Mouse (Mus musculus) midbrain, postnatal 0 days (tissue): ENCODE measurements at regions not wholly inside any gene's neighbourhood (a gene's known extent, or its start where the extent isn't known, plus 50 kb on each side); places are given as distances from the start of the nearest gene placed in this dataset.

ENCODE experiments used
- ATAC-seq: fragments of 200-750 bp; cut with Nextera tagmentation; 2 replicates; pipeline ENCODE4 v1.8.0; 2017; ENCODE audit warnings: moderate number of reproducible peaks, mild to moderate bottlenecking, moderate TSS enrichment, moderate library complexity; ENCODE audit not compliant: low FRiP score
- DNase-seq: peaks from one replicate; pipeline ENCODE4 v3.0.0-alpha.2; 2015; ENCODE audit warnings: low spot score
- H3K27ac ChIP-seq: fragments of 300-500 bp; sonication (generic); 2 replicates; pipeline ENCODE4 v1.5.1; 2014; ENCODE audit warnings: low read depth, mild to moderate bottlenecking, low read length, mixed read lengths
- H3K27me3 ChIP-seq: fragments of 300-500 bp; sonication (generic); 2 replicates; pipeline ENCODE4 v1.6.1; 2014; ENCODE audit warnings: low read length, control low read depth, mixed read lengths; ENCODE audit not compliant: insufficient read depth
- H3K36me3 ChIP-seq: fragments of 300-500 bp; sonication (generic); 2 replicates; pipeline ENCODE4 v1.6.1; 2014; ENCODE audit warnings: low read length, control low read depth, mixed read lengths; ENCODE audit not compliant: insufficient read depth
- H3K4me1 ChIP-seq: fragments of 300-500 bp; sonication (generic); 2 replicates; pipeline ENCODE4 v1.6.1; 2014; ENCODE audit warnings: mild to moderate bottlenecking, control low read depth, antibody characterized with exemption, low read length, mixed read lengths; ENCODE audit not compliant: insufficient read depth
- H3K4me2 ChIP-seq: fragments of 300-500 bp; sonication (generic); 2 replicates; pipeline ENCODE4 v1.6.1; 2014; ENCODE audit warnings: low read depth, mild to moderate bottlenecking, low read length, mixed read lengths; ENCODE audit not compliant: poor library complexity, severe bottlenecking
- H3K4me3 ChIP-seq: fragments of 300-500 bp; sonication (generic); 2 replicates; pipeline ENCODE4 v1.5.1; 2014; ENCODE audit warnings: low read depth, mild to moderate bottlenecking, low read length, moderate library complexity
- H3K9ac ChIP-seq: fragments of 300-500 bp; sonication (generic); replicated peaks from 2 replicates; pipeline ENCODE4 v1.6.1; 2014; ENCODE audit warnings: mild to moderate bottlenecking, low read length, moderate library complexity, mixed read lengths; ENCODE audit not compliant: poor library complexity, severe bottlenecking
- H3K9me3 ChIP-seq: fragments of 300-500 bp; sonication (generic); 2 replicates; pipeline ENCODE4 v1.6.1; 2016; ENCODE audit warnings: low read length, control low read depth
- CTCF ChIP-seq: IDR thresholded peaks from 2 replicates; pipeline ENCODE4 v1.5.1; 2016; ENCODE audit warnings: antibody characterized with exemption, mild to moderate bottlenecking
- WGBS: fragments of 180-500 bp; shearing (Covaris S2); extraction: QIAGEN DNeasy Blood & Tissue Kit; methylation state at CpG from one replicate; pipeline ENCODE4 v1.1.7; 2014; 5-methylcytosine and 5-hydroxymethylcytosine counted together

DNA sequence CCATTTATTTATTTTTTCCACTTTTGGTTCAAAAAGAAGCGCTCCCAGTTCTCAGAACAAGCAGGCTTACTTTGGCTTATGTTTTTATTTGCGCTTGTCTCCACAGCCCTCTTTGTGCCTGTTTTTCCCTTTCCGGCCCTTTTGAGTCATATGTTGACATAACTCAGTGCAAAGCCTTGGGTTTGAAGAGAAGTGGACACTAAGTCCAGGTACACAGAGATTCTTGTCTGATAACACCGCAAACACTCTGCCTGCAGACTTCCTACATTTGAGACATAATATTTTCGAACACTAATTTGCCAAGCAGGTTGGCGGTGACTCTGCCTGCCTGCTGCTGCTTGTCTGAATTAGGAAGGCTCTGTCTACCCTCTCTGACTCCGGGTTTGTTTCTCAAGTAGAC, 70.8 kb upstream of the Fn1 start:
- H3K36me3 ChIP-seq, result no peaks in the 10 kb centered on the region
- H3K9ac ChIP-seq, result no peak overlapping the region
- H3K4me2 ChIP-seq, result no peak overlapping the region
- no peak for ATAC-seq
- H3K4me1 ChIP-seq, result no peaks in the 10 kb centered on the region
- no peak overlapping the region for H3K4me3 ChIP-seq
- no peaks in the 10 kb centered on the region for H3K27me3 ChIP-seq
- no peak for TF ChIP-seq CTCF
- no peaks in the 10 kb centered on the region for H3K9me3 ChIP-seq
- H3K27ac ChIP-seq, result no peak overlapping the region
- WGBS, result 72% methylated on average over 7 of the region's 7 CpGs
- no peak for DNase-seq

DNA sequence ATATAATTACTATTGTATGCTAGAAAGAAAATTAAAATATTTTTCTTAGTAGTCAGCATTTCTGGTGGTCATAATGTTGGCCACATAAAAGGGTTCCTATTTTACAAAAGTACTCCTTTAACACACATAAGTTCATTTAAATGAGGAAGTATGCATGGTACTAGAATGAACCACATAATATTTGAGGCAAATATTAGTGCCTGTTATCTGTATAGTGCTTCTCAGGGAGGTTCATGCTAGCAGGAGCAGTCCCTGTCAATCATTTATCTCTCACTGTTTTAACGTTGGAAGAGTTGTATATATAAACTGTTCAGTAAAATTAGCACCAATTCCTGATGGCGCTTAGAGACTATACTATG, 70.0 kb upstream of the Fn1 start:
- no peak for ATAC-seq
- H3K27me3 ChIP-seq, result no peaks in the 10 kb centered on the region
- no peaks in the 10 kb centered on the region for H3K36me3 ChIP-seq
- TF ChIP-seq CTCF, result no peak
- H3K4me3 ChIP-seq, result no peak overlapping the region
- no peak overlapping the region for H3K27ac ChIP-seq
- no peak overlapping the region for H3K9ac ChIP-seq
- H3K4me2 ChIP-seq, result no peak overlapping the region
- H3K9me3 ChIP-seq, result no peaks in the 10 kb centered on the region
- DNase-seq, result no peak
- 67% methylated on average over 2 of the region's 2 CpGs for WGBS
- H3K4me1 ChIP-seq, result no peaks in the 10 kb centered on the region

DNA sequence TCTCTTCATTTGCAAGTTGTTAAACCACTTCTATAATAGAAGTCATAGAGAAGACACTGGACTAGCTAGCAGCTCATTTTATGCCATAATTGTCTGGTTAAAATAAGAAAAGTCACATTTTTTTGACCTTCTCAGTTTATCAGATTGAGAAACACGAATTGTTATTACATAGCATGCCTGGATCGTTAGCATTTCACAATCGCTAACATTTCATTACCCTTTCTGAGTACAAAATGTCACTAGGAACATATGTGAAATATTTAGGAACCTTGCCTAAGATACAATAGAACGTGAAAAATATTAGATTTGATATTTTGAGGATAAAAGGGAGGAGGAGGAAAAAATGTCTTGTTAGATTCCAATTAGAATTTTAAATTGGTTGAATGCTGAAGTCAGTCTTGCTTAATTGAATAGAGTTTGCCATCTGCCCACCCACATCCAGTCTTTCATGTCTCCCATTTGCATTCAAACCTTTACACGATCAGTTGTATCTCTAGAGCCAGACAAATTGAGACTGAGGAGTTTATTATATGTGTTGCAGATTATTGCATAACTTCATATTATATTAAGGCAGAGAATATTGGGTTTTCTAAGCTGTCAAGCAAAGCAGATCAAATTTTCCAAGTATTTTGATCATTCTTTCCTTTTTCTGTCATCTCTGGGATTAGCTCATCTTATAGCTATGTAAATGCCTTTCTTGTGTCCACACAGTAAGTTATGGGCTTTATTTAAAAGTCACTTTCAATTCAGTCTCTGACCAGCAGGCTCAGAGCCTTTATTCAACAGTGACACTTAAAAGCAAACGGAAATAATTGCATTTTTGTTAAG, 69.4 kb upstream of the Fn1 start:
- Histone ChIP-seq H3K36me3 (no peaks in the 10 kb centered on the region), H3K4me2 (no peak overlapping the region), H3K27ac (no peak overlapping the region), H3K4me1 (no peaks in the 10 kb centered on the region), H3K27me3 (no peaks in the 10 kb centered on the region), H3K9ac (no peak overlapping the region), H3K9me3 (no peaks in the 10 kb centered on the region), H3K4me3 (no peak overlapping the region)
- WGBS, result 56% methylated on average over 6 of the region's 6 CpGs
- no peak for TF ChIP-seq CTCF
- ATAC-seq (no peak), DNase-seq (no peak)
